Mouse (Mus musculus) kidney, adult 2 months (tissue): ENCODE measurements around the gene Fam168b. TPM values are rescaled to one million over a fixed set of nuclear protein-coding genes. Genes with fewer than 3 reads are reported as not detected.
A peak's percentile ranks its signal among the peaks of the same experiment; 100 is the strongest.

Source experiments
- DNase-seq: peaks from one replicate; pipeline ENCODE4 v3.0.0; 2021
- H3K27ac ChIP-seq: fragments of 200-500 bp; 2 replicates; pipeline ENCODE4 v1.5.1; 2012; ENCODE audit warnings: low read depth, low read length, control low read depth, inconsistent platforms; ENCODE audit not compliant: insufficient read depth
- H3K27me3 ChIP-seq: fragments of 200-500 bp; replicated peaks from 2 replicates; pipeline ENCODE4 v1.6.1; 2012; ENCODE audit warnings: mild to moderate bottlenecking, moderate library complexity, low read length, inconsistent platforms; ENCODE audit not compliant: control insufficient read depth, insufficient read depth
- H3K36me3 ChIP-seq: fragments of 200-500 bp; 2 replicates; pipeline ENCODE4 v1.6.1; 2012; ENCODE audit warnings: mild to moderate bottlenecking, moderate library complexity, low read length, inconsistent platforms; ENCODE audit not compliant: control insufficient read depth, insufficient read depth
- H3K4me1 ChIP-seq: fragments of 200-500 bp; 2 replicates; pipeline ENCODE4 v1.6.1; 2011; ENCODE audit warnings: low read length; ENCODE audit not compliant: control insufficient read depth, insufficient read depth
- H3K4me3 ChIP-seq: fragments of 200-500 bp; 2 replicates; pipeline ENCODE4 v1.5.1; 2011; ENCODE audit warnings: mild to moderate bottlenecking, low read depth, low read length, control low read depth; ENCODE audit not compliant: insufficient read depth
- CTCF ChIP-seq: fragments of 200-500 bp; conservative IDR thresholded peaks from 2 replicates; pipeline ENCODE4 v1.5.1; 2011; ENCODE audit warnings: low read depth, mild to moderate bottlenecking, control low read depth, low read length, moderate library complexity, mixed read lengths; ENCODE audit not compliant: insufficient read depth, insufficient read length
- POLR2A ChIP-seq: fragments of 200-500 bp; IDR thresholded peaks from one replicate; pipeline ENCODE4 v1.6.1; 2011; ENCODE audit warnings: low read depth, low read length, control low read depth
- WGBS: fragments of 180-500 bp; shearing (Covaris S2); methylation state at CpG from one replicate; pipeline ENCODE4 v1.1.7; 2018; 5-methylcytosine and 5-hydroxymethylcytosine counted together
- polyA plus RNA-seq: library from polyadenylated mRNA; depleted of rRNA; stranded (reverse); fragments of >200 nt; gene quantifications from 2 replicates; pipeline ENCODE4 v1.2.3, GENCODE M21; 2012

The Fam168b gene
- polyA plus RNA-seq, 1 experiment = 236 TPM

DNA sequence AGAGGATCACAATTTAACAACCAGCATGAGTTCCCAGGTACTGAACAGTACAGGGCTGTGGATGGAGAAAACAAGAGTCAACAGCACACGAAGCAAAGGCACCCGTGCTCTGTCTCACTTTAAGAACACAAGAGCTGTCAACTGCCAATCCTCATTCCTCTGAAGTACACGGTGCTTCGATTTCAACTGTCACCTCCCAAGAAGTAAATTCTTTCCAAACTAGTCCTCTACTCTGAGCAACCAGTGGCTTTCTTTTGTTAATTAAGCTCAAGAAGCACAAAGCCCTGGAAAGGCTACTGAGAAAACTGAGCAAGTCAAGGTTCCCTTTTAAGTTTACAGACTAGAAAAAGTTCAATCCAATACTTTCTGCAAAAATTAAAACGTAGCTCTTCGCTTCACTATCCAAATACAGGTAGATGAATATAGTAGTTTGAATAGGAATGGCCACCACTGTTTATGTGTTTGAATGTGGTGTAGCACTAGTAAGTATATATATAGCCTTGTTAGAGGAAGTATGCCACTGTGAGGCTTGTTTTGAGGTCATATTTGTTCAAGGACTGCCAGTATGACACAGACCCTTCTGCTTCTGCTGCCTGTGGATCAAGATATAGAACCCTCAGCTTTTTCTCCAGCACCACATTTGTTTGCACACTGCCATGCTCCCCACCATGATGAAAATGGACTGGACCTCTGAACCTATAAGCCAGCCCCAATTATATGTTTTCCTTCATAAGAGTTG, 4.7 kb downstream of the Fam168b start:
- WGBS = 43% methylated on average over 6 of the region's 6 CpGs
- no peaks in the 10 kb centered on the region; the same call in 1 of the 2 replicates for H3K36me3 ChIP-seq
- no peak for DNase-seq
- H3K27ac ChIP-seq = no peak overlapping the region
- peaks cover 24% of the 10 kb centered on the region for H3K4me1 ChIP-seq
- no peaks in the 10 kb centered on the region for H3K27me3 ChIP-seq
- no peak for TF ChIP-seq CTCF
- TF ChIP-seq POLR2A = no peak
- no peak overlapping the region for H3K4me3 ChIP-seq

GRCm38 (mm10) chr1:34834904-34835303, 8.0 kb downstream of the Fam168b start:
- Histone ChIP-seq H3K27ac (no peak overlapping the region), H3K36me3 (no peaks in the 10 kb centered on the region; the same call in 1 of the 2 replicates), H3K4me3 (no peak overlapping the region), H3K27me3 (no peaks in the 10 kb centered on the region), H3K4me1 (peaks cover 25% of the 10 kb centered on the region)
- DNase-seq = no peak
- 67% methylated on average over 2 of the region's 2 CpGs for WGBS
- TF ChIP-seq CTCF = no peak
- no peak for TF ChIP-seq POLR2A

- no peak overlapping the region for H3K27ac ChIP-seq
- H3K4me3 ChIP-seq = no peak overlapping the region
- no peak for DNase-seq
- TF ChIP-seq CTCF (no peak), POLR2A (no peak)
- H3K27me3 ChIP-seq = no peaks in the 10 kb centered on the region
- peaks cover 25% of the 10 kb centered on the region for H3K4me1 ChIP-seq
- H3K36me3 ChIP-seq = no peaks in the 10 kb centered on the region
- 23% methylated on average over 1 of the region's 1 CpGs for WGBS
These were observed 11.5 kb downstream of the Fam168b start for GRCm38 (mm10) chr1:34831381-34831780.

GRCm38 (mm10) chr1:34830934-34831333, 11.9 kb downstream of the Fam168b start:
- no peak for DNase-seq
- no peak overlapping the region for H3K27ac ChIP-seq
- H3K36me3 ChIP-seq = no peaks in the 10 kb centered on the region
- H3K4me3 ChIP-seq = no peak overlapping the region
- WGBS = 31% methylated on average over 2 of the region's 2 CpGs
- H3K4me1 ChIP-seq = peaks cover 22% of the 10 kb centered on the region
- TF ChIP-seq CTCF (no peak), POLR2A (no peak)
- no peaks in the 10 kb centered on the region for H3K27me3 ChIP-seq

DNA sequence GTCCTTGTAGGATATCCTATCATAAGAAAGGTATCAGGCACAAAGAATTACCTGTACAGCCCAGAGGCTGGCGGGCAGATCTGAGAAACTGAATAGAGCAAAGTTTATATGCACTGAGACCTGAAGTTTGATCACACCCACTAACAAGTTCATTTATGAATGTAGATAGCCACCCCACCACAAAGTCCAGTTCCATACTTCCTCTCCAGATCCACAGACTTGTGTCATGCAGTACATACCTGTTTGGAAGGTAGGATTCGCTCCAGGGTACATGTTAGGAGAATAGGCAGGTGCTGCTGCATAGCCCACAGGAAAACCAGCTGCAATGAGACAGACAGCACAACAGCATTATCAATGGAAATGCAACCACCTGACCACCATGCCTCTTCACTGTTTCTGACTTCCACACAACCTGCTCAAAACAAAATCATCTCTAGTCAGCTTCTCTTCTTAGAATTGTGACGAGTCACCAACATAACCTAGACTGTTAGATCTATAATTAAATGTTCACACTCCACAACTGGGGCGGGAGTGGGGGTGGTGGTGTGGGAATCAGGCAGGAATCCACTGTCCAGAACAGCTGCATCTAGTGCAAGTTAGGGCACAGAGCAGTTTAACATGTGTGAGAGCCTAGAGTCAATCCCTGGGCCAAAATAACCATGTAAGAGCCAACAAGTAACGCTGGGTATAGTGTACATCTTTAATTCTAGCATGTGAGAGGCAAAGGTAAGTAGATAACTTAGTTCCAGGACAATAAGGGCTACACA, 14.2 kb downstream of the Fam168b start:
- no peak overlapping the region for H3K4me3 ChIP-seq
- no peak overlapping the region for H3K27ac ChIP-seq
- no peak for DNase-seq
- H3K4me1 ChIP-seq = peaks cover 23% of the 10 kb centered on the region
- 84% methylated on average over 5 of the region's 5 CpGs for WGBS
- no peak for TF ChIP-seq CTCF
- TF ChIP-seq POLR2A = no peak
- no peaks in the 10 kb centered on the region for H3K36me3 ChIP-seq
- H3K27me3 ChIP-seq = no peaks in the 10 kb centered on the region

DNA sequence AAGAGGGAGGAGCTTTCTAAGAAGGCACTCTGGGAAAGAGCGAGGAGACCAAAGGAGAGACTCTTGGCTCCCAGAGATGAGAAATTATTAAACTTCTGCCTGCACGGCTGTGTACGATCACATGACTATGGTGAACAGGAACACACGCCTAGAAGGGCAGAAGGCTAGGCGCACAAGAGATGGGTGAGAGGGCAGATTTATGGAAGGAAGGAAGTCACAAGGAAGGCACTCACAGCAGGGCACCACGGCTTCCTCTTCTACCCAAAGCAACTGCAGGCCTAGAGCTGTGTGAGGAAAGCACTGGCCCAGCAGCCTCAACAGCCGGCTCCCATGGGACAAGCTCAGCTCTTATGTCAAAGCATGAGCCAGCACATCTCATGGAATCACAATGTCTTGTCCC, 15.0 kb downstream of the Fam168b start:
- Histone ChIP-seq H3K36me3 (no peaks in the 10 kb centered on the region), H3K27me3 (no peaks in the 10 kb centered on the region), H3K4me1 (peaks cover 25% of the 10 kb centered on the region), H3K27ac (peak overlapping the region; percentile 7), H3K4me3 (no peak overlapping the region)
- WGBS = 30% methylated on average over 7 of the region's 7 CpGs
- no peak for TF ChIP-seq CTCF
- TF ChIP-seq POLR2A = no peak
- peak; percentile 82 for DNase-seq

DNA sequence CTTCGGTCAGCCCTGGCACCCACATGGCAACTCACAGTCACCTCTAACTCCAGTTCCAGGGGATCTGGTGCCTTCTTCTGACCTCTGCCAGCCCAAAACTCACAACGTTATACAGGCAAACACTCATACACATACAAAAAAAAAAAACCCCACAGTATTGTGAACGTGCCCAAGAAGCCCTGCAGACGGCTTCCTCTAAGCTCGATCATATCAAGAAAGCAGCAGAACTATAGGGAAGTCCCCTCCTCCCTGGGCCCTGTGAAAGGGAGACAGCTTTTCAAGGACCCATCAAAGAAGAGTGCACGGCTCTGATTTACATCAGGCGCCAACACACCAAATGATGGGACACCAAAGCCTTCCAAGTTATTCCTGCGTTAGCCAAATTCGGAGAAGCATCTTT, 17.0 kb downstream of the Fam168b start:
- H3K4me3 ChIP-seq = no peak overlapping the region
- no peak overlapping the region for H3K27ac ChIP-seq
- peaks cover 21% of the 10 kb centered on the region for H3K4me1 ChIP-seq
- TF ChIP-seq POLR2A (no peak), CTCF (no peak)
- H3K27me3 ChIP-seq = no peaks in the 10 kb centered on the region
- WGBS = 85% methylated on average over 9 of the region's 9 CpGs
- no peaks in the 10 kb centered on the region; the same call in 1 of the 2 replicates for H3K36me3 ChIP-seq
- no peak for DNase-seq
